10 mouse cellular contexts compared by ENCODE assay signal in genomic region chr12:101123013-101123412, GRCm38 (mm10). TPM values are rescaled to one million over a fixed set of nuclear protein-coding genes. Genes with fewer than 3 reads are reported as not detected.
DNase-seq lines count a peak whose midpoint lies in the region; ATAC-seq lines count a peak whose summit lies in the region.
"Had no signal": no experiment of that assay in that cellular context is flagged by ENCODE, and none has a peak within 500 bp of the region (broad histone marks: within the 10 kb centered on the region; RNA-seq: fewer than 3 reads in every experiment).

No protein-coding gene starts in this region.

- no peak overlapping the region for H3K4me2 ChIP-seq in midbrain, embryonic 14.5 days (ENCODE audit: low read length)
- no peak overlapping the region for H3K4me2 ChIP-seq in midbrain, embryonic 13.5 days (replicated peaks)
- H3K4me2 ChIP-seq: heart, embryonic 13.5 days; liver, embryonic 15.5 days had no signal

- H3K27ac ChIP-seq in midbrain, embryonic 14.5 days (replicated peaks; ENCODE audit: low read depth, low read length) = no peak overlapping the region
- H3K27ac ChIP-seq in midbrain, embryonic 13.5 days = no peak overlapping the region
- H3K27ac ChIP-seq: heart, embryonic 13.5 days; liver, embryonic 15.5 days had no signal

- H3K36me3 ChIP-seq in midbrain, embryonic 14.5 days (ENCODE audit: control insufficient read depth, insufficient read depth, low read length) = no peaks in the 10 kb centered on the region
- no peaks in the 10 kb centered on the region for H3K36me3 ChIP-seq in midbrain, embryonic 13.5 days
- H3K36me3 ChIP-seq in splenic B cell, adult 2 months (ENCODE audit: control insufficient read depth, insufficient read depth, low read length, poor library complexity, severe bottlenecking) = no peaks in the 10 kb centered on the region
- H3K36me3 ChIP-seq: heart, embryonic 13.5 days; liver, embryonic 15.5 days had no signal

- peak; percentile 13 for DNase-seq in heart, postnatal 4 days
- no peak for DNase-seq in heart, postnatal 25 days (ENCODE audit: low spot score)
- peak; percentile 83 for DNase-seq in midbrain, embryonic 14.5 days
- DNase-seq in embryo, embryonic 10 days (ENCODE audit: low spot score) = peak; percentile 68
- DNase-seq in splenic B cell, adult 2 months (ENCODE audit: low read depth, low spot score) = peak; percentile 41
- no peak for DNase-seq in frontal cortex, postnatal 25 days (ENCODE audit: low spot score in 2 of 2)
- DNase-seq in spleen, postnatal 36 days (ENCODE audit: low spot score in 2 of 2) = no peak

- H3K4me3 ChIP-seq in midbrain, embryonic 14.5 days (replicated peaks; ENCODE audit: low read depth, low read length) = no peak overlapping the region
- H3K4me3 ChIP-seq in midbrain, embryonic 13.5 days (replicated peaks) = no peak overlapping the region
- H3K4me3 ChIP-seq: heart, embryonic 13.5 days; liver, embryonic 15.5 days had no signal

- intact Hi-C loops in heart, postnatal 25 days (cut with DNase I) = loop anchor here (5.0 to 10.0 kb wide), 3 partner anchors 482 to 834 kb away; partner anchors contain the start of gene Atxn3

- no peaks in the 10 kb centered on the region for H3K4me1 ChIP-seq in midbrain, embryonic 14.5 days (ENCODE audit: control insufficient read depth, insufficient read depth, low read length)
- no peaks in the 10 kb centered on the region for H3K4me1 ChIP-seq in midbrain, embryonic 13.5 days (replicated peaks)
- H3K4me1 ChIP-seq: heart, embryonic 13.5 days; liver, embryonic 15.5 days had no signal

- no peaks in the 10 kb centered on the region for H3K9me3 ChIP-seq in midbrain, embryonic 14.5 days (ENCODE audit: control insufficient read depth, low read length)
- H3K9me3 ChIP-seq in midbrain, embryonic 13.5 days = no peaks in the 10 kb centered on the region
- H3K9me3 ChIP-seq: heart, embryonic 13.5 days; liver, embryonic 15.5 days had no signal

- 23% methylated on average over 1 of the region's 1 CpGs for WGBS in midbrain, embryonic 14.5 days
- 16% methylated on average over 1 of the region's 1 CpGs for WGBS in midbrain, embryonic 13.5 days

- ATAC-seq in midbrain, embryonic 14.5 days (ENCODE audit: low FRiP score, low TSS enrichment) = no peak
- ATAC-seq in midbrain, embryonic 13.5 days = no peak

- H3K9ac ChIP-seq in midbrain, embryonic 14.5 days (replicated peaks; ENCODE audit: low read length) = no peak overlapping the region
- H3K9ac ChIP-seq in midbrain, embryonic 13.5 days (replicated peaks) = no peak overlapping the region
- H3K9ac ChIP-seq: heart, embryonic 13.5 days; liver, embryonic 15.5 days had no signal

- no peaks in the 10 kb centered on the region for H3K27me3 ChIP-seq in midbrain, embryonic 14.5 days (ENCODE audit: control insufficient read depth, insufficient read depth, low read length)
- H3K27me3 ChIP-seq in midbrain, embryonic 13.5 days = no peaks in the 10 kb centered on the region
- H3K27me3 ChIP-seq in splenic B cell, adult 2 months (ENCODE audit: control insufficient read depth, insufficient read depth, low read length, poor library complexity, severe bottlenecking) = no peaks in the 10 kb centered on the region
- H3K27me3 ChIP-seq: heart, embryonic 13.5 days; liver, embryonic 15.5 days had no signal

RNA-seq across cellular contexts. Expression of gene Ppp4r3a, which starts 39.5 kb away (rescaled TPM):
- total RNA-seq in heart, postnatal 4 days (2021) = 10 to 100 TPM; 47.5 to 48.2 TPM
- total RNA-seq in heart, postnatal 25 days (2021) = 10 to 100 TPM; 23.5 to 25.3 TPM
- 27.0 and 33.0 TPM in 2 replicates for polyA plus RNA-seq in midbrain, embryonic 14.5 days (2014; fragmentation: Nextera tagmentation; extraction: Ambion mirVana)
- 31.3 and 37.6 TPM in 2 replicates for polyA plus RNA-seq in midbrain, embryonic 13.5 days (2015; fragmentation: Nextera tagmentation; extraction: Ambion mirVana)

Comparison
In these comparisons a context has a peak if more than half of its experiments do, and no peak if none do; other contexts are left out.
1. DNase-seq: peak in heart, postnatal 4 days (single experiment), midbrain, embryonic 14.5 days (single experiment), embryo, embryonic 10 days (single experiment) and splenic B cell, adult 2 months (single experiment); none in heart, postnatal 25 days (single experiment), frontal cortex, postnatal 25 days (0 of 2) and spleen, postnatal 36 days (0 of 2).